Mouse (Mus musculus) megakaryocyte, embryonic 14.5 days (primary cell): ENCODE results near the gene Ackr1.

Source experiments
- FLI1 ChIP-seq: IDR thresholded peaks from 2 replicates; pipeline ENCODE4 v1.6.1; 2012; ENCODE audit warnings: low read length, inconsistent platforms, mixed read lengths
- GATA1 ChIP-seq: IDR thresholded peaks from 3 replicates; pipeline ENCODE4 v1.6.1; 2012; ENCODE audit warnings: mixed read lengths, low read length, inconsistent platforms, borderline replicate concordance

- TF ChIP-seq GATA1 (no peak), FLI1 (no peak)
Measured at GRCm38 (mm10) chr1:173349192-173349591, 15.6 kb upstream of the Ackr1 start.
